Comparison of ENCODE assay signal across 9 mouse cellular contexts in genomic region chr2:59718601-59719416, GRCm38 (mm10).
DNase-seq lines count a peak whose midpoint lies in the region; ATAC-seq and TF ChIP-seq lines count a peak whose summit lies in the region.
"Had no signal": no experiment of that assay in that cellular context is flagged by ENCODE, and none has a peak within 500 bp of the region (broad histone marks: within the 10 kb centered on the region; RNA-seq: fewer than 3 reads in every experiment).

No protein-coding gene starts in this region.

- peak overlapping the region; percentile 8; the same call in 1 of the 2 replicates for H3K27ac ChIP-seq in lung, embryonic 14.5 days (ENCODE audit: low read depth)
- H3K27ac ChIP-seq in embryonic fibroblast, embryonic 13.5 days (ENCODE audit: insufficient read depth, low read length), result peak overlapping the region; percentile 8
- peak overlapping the region; percentile 76 for H3K27ac ChIP-seq in limb, embryonic 11.5 days (replicated peaks; ENCODE audit: low read depth, low read length)

- H3K4me1 ChIP-seq in lung, embryonic 14.5 days (ENCODE audit: insufficient read depth), result peaks cover 45% of the 10 kb centered on the region
- H3K4me1 ChIP-seq in embryonic fibroblast, embryonic 13.5 days (ENCODE audit: control insufficient read depth, insufficient read depth, low read length), result peaks cover 21% of the 10 kb centered on the region
- H3K4me1 ChIP-seq in limb, embryonic 11.5 days (ENCODE audit: control insufficient read depth, insufficient read depth, low read length), result peaks cover 55% of the 10 kb centered on the region

- 43% methylated on average over 24 of the region's 24 CpGs for WGBS in lung, embryonic 14.5 days
- WGBS in limb, embryonic 11.5 days, result 40% methylated on average over 24 of the region's 24 CpGs

- DNase-seq in lung, embryonic 14.5 days, result no peak
- DNase-seq in lung, postnatal 10 days, result no peak
- DNase-seq in cerebellum, adult 8-10 months, result peak; percentile 59
- no peak for DNase-seq in limb, embryonic 11.5 days (ENCODE audit: low spot score)
- no peak for DNase-seq in thymus, postnatal 36 days
- no peak for DNase-seq in gastrocnemius, postnatal 14 days
- no peak for DNase-seq in urinary bladder, postnatal 4 days (ENCODE audit: low spot score in 2 of 2)
- DNase-seq: adrenal gland, postnatal 10 days had no signal

- no peaks in the 10 kb centered on the region for H3K9me3 ChIP-seq in lung, embryonic 14.5 days (ENCODE audit: low read depth, low read length)
- no peaks in the 10 kb centered on the region for H3K9me3 ChIP-seq in limb, embryonic 11.5 days (ENCODE audit: control insufficient read depth, low read length)

- H3K27me3 ChIP-seq in lung, embryonic 14.5 days (ENCODE audit: insufficient read depth, low read length), result no peaks in the 10 kb centered on the region
- no peaks in the 10 kb centered on the region for H3K27me3 ChIP-seq in limb, embryonic 11.5 days (ENCODE audit: control insufficient read depth, insufficient read depth, low read length)

- TF ChIP-seq CTCF in lung, embryonic 14.5 days (IDR thresholded peaks at IDR 0.05; ENCODE audit: low read depth), result no peak
- no peak for TF ChIP-seq CTCF in embryonic fibroblast, embryonic 13.5 days (IDR thresholded peaks at IDR 0.05; ENCODE audit: borderline replicate concordance, insufficient read depth, low read length)

- intact Hi-C loops in gastrocnemius, postnatal 14 days (cut with DNase I; ENCODE audit: low total_unique reads), result no loop called here

- H3K9ac ChIP-seq in lung, embryonic 14.5 days, result no peak overlapping the region
- H3K9ac ChIP-seq in limb, embryonic 11.5 days (ENCODE audit: low read length), result no peak overlapping the region

- H3K4me2 ChIP-seq in lung, embryonic 14.5 days, result no peak overlapping the region
- no peak overlapping the region for H3K4me2 ChIP-seq in limb, embryonic 11.5 days (ENCODE audit: low read depth, severe bottlenecking)

- ATAC-seq in lung, embryonic 14.5 days (ENCODE audit: insufficient read depth), result no peak
- ATAC-seq in limb, embryonic 11.5 days (ENCODE audit: insufficient number of reproducible peaks, low FRiP score, low TSS enrichment, low read depth), result peak; percentile 27; the same call in 1 of the 2 replicates

- no peaks in the 10 kb centered on the region for H3K36me3 ChIP-seq in lung, embryonic 14.5 days (ENCODE audit: insufficient read depth)
- no peaks in the 10 kb centered on the region for H3K36me3 ChIP-seq in limb, embryonic 11.5 days (ENCODE audit: control insufficient read depth, insufficient read depth, low read length)

- H3K4me3 ChIP-seq in lung, embryonic 14.5 days (ENCODE audit: low read depth, low read length), result no peak overlapping the region
- H3K4me3 ChIP-seq in embryonic fibroblast, embryonic 13.5 days (ENCODE audit: insufficient read depth, low read length), result no peak overlapping the region
- H3K4me3 ChIP-seq in limb, embryonic 11.5 days (ENCODE audit: low read depth, low read length), result no peak overlapping the region

- no peak for TF ChIP-seq POLR2A in embryonic fibroblast, embryonic 13.5 days (IDR thresholded peaks at IDR 0.05; ENCODE audit: low read depth, low read length)

Comparison
In these comparisons a context has a peak if more than half of its experiments do, and no peak if none do; other contexts are left out.
1. H3K27ac ChIP-seq: peak in every context shown above with its lines; median percentile 76 in limb, embryonic 11.5 days; 8 in lung, embryonic 14.5 days; 8 in embryonic fibroblast, embryonic 13.5 days.